Mouse (Mus musculus) hematopoietic multipotent progenitor cell, adult 10-12 weeks (in vitro differentiated cells): ENCODE results near the gene Prkcz. TPM values are rescaled to one million over a fixed set of nuclear protein-coding genes. Genes with fewer than 3 reads are reported as not detected.

ENCODE experiments used
- polyA plus RNA-seq: library from polyadenylated mRNA; stranded (reverse); fragments of >175 nt; gene quantifications from 2 replicates; pipeline ENCODE4 v1.2.3, GENCODE M21; 2012; ENCODE audit warnings: low replicate concordance

The Prkcz gene
- 4.6 and 20.1 TPM in 2 replicates for polyA plus RNA-seq

DNA sequence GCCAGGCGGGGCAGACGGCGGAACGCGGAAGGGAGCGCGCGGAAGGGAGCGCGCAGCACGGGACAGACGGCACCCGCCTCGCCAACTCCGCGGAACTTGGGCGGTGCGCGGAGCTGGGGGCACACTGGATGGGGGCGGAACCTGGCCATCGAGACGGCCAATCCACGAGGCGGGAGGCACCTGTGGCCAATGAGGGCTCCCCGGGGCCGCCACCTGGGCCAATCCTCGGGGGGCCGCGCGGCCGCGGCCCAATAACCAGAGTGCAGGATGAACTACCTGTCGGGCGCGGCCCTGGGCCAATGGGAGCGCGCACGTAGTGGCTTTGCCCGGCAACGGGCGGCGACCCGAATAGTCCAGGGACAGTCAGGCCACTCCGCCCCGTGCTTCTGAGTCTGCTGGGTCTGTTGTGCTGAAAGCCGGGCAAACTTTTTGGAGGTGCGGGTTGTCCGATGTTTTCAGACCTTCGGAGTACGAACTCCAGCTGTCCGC is at the start of gene Prkcz:
Gene Prkcz (minus strand): TSS at position 59 of the 489 bp plus-strand sequence.

DNA sequence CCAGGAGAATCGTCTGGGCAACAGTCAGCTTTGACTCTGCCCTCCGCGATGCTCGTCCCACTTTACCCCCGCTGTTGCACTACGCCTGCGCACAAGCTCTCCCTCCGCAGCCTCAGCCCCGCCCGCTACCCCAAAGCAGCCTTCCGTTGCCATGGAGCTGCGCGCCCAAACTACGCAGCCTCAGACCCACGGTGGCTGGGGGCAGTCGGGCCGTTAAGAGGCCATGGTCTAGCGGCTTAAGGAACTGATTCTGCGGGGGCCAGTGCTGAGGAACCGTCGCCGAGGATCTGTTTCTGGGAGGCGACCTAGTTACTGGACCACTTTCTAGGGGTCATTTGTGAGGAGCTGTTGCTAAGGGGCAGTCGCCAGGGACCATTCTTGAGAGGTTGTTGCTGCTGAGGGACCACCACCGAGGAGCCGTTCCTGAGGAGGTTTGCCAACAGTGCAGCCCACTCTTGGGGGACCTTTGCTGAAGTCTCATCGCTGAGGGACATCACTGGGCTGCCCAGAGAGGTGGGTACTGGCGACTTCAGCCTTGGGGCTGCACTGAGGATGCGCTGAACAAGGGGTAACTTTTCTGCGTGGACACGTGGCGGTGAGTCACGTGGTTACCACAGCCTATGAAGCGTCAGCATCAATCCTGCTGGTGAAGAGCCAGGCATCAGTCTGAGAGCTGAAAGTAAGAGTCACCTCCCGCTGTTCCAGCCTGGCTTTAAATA is 48.1 kb upstream of the Prkcz start, which contains the start of gene Cfap74:
Gene Cfap74 (plus strand): TSS at position 133 of the 719 bp plus-strand sequence.

DNA sequence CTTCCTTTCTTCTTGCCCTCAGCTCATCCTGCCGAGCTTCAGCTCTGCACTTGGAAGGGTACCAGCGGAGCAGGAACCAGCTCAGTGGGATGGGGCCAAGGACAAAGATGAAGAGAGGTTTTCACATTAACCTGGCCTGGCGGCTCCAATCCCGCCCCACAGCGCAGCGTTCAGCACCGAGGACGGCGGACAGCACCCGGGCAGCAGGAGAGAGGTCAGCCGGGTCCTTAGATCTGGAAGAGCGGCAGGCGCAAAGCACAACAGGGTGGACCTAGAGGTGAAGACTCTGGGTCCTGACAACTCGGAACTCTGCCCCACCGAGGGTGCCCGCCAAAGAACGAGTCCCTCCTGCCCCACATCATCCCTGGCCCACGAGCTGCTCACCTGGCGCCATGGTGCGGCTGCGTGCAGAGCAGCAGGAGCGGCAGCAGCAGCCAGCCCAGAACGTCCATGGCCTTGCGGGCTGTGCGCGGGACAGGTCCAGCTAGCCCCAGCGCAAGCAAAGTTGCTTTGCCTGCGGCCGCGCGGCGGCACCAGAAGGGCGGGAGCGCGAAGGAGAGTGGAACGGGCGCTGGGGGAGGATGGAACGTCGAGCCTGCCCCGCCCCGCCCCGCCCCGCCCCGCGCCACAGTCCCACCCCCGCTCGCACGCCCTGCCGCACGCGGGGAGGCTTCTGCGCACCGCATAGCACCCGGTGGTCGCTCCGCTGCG is 36.5 kb upstream of the Prkcz start, which contains the start of gene Gabrd:
Gene Gabrd (minus strand): TSS at position 602 of the 711 bp plus-strand sequence.

GRCm38 (mm10) chr4:155249648-155250351 is 111.4 kb downstream of the Prkcz start, which contains the start of gene Faap20:
TSS of gene Faap20 (plus strand) at chr4:155249802.

DNA sequence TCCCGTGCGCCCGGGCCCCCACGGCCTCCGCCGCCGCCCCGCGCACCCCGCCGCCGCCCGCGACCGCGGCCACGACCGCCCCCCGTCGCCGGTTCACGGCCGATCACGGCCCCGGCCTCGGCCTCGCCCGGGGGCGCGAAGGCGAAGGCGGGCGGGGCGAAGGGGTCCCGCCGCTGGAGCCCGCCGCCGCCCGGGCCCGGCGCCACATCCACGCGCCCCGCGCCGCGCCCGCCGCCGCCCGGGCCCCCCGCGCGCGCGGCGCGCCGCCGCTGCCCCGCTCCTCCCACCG is 138.7 kb downstream of the Prkcz start, which contains the start of gene Ski:
Gene Ski (minus strand): TSS at position 41 of the 289 bp plus-strand sequence.

Other genes starting within 250 kb of the Prkcz start
- gene Ski, start 138.8 kb downstream of the Prkcz start, polyA plus RNA-seq: 73.7 and 107 TPM in 2 replicates
- gene Faap20, start 111.6 kb downstream of the Prkcz start, polyA plus RNA-seq: 37.0 and 42.7 TPM in 2 replicates
- not detected in 2 replicates for gene Gabrd, start 36.8 kb upstream of the Prkcz start, polyA plus RNA-seq
- gene Cfap74, start 47.8 kb upstream of the Prkcz start, polyA plus RNA-seq: 0.04 and 0.09 TPM in 2 replicates
- not detected in 2 replicates for gene Tmem52, start 107.8 kb upstream of the Prkcz start, polyA plus RNA-seq
- gene Gnb1, start 130.0 kb upstream of the Prkcz start, polyA plus RNA-seq: 34.3 and 52.5 TPM in 2 replicates
- 91.7 and 105 TPM in 2 replicates for gene Nadk, start 201.0 kb upstream of the Prkcz start, polyA plus RNA-seq
- 2.0 and 2.4 TPM in 2 replicates for gene Slc35e2, start 240.1 kb upstream of the Prkcz start, polyA plus RNA-seq